Mouse (Mus musculus): ENCODE measurements around the gene Unc45b.
A peak's percentile ranks its signal among the peaks of the same experiment; 100 is the strongest.

Gene Unc45b

DNA sequence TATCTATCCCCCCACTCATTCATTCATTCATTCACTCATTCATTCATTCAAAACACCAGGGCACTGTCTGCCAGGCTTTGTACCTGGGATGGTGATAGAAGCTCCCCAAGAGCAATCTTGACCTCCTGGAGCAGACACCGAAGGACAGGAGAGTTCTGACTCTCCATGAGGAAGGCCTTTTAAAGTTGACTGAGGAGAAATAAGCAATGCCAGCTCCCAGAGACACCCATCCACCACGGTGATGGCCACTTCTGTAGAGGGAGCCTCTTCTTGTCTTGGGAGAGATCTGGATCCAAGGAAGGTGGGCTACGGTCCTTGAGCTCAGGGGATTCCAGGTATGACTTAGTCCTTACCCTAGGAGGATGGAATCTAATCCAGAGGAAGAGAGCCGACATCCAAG lies at the start of gene Unc45b:
Gene Unc45b, plus strand, starts transcription at position 301 of the 400 bp plus-strand sequence.
- no peak for DNase-seq (ENCODE audit: low spot score)

- no peak for DNase-seq (ENCODE audit: low spot score)
Measured at GRCm38 (mm10) chr11:82860759-82861158, 49.6 kb upstream of the Unc45b start.

DNA sequence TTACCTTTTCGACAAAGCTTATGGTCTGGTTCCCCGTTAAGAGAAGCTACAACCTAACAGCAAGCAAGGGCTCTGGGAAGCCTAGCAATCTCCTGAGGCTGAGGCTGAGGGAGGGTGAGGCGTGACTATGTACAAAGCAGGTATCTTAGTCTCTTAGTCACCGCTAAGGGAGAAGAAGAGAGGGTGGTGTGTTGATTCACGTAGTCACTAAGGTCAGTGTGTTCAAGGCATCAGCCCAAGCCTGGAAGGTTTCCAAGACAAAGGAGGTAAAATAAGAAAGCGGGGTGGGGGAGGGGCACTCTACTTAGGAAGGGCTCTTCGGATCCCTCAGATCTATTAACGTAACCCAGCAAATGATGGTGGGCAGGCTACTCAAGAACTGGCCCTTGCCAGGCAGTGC lies 48.8 kb upstream of the Unc45b start:
- no peak for DNase-seq (ENCODE audit: low spot score)

GRCm38 (mm10) chr11:82862638-82863037 lies 47.7 kb upstream of the Unc45b start:
- DNase-seq (ENCODE audit: low spot score): no peak

DNA sequence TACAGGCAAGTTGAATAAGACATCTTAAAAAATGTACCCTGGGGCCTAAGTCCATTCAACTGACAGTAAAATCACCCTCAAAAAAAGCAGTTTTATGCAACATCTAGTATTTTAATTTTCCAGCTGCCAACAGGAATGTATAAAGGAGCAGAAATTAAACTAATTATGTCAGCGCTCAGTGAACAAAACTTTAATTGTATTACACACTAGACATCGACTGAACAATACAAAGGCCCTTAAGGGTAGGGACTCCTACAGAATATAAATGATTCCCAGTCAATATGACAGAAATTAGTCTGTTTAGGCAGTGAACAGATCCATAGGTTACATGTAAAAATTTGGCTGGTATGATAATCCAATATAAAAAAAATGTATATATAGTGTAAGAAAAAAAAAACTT lies 47.3 kb upstream of the Unc45b start:
- DNase-seq (ENCODE audit: low spot score): no peak

DNA sequence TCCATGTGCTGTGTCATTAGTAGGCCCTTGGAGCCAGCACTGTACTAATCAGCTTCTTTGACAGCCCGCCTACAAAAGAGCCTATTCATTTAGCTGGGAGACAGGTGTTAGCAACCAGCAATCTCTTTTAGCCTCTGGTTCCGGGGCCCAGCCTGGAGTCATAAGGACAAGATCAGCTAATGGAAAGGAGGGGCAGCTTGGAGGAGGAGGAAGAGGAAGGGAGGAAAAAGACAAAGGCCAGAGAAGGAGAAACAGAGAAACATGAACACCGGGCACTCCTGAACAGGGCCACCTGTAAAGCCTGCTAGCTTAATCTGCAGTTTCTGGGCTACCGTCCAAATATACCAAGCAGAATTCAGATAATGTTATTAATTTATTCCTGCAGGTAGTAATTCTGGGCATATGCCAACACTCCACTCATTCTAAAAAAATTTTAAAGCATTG lies 46.8 kb upstream of the Unc45b start:
- no peak for DNase-seq (ENCODE audit: low spot score)

DNA sequence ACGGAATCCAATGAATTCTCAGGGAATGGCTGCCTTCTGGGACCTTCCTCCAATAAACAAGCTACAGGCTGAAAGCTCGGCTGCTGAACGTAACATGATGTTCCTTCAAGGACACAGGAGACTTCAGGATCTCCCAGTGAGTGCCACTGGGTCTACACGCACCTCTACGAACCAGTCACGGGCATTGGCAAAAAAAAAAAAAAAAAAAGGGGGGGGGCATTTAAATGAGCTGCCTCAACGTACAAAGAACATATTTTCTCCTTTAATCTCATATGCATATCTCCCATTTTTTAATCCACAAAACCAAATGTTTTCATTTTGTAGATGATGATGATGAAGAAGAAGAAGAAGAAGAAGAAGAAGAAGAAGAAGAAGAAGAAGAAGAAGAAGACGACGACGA lies 44.4 kb upstream of the Unc45b start:
- DNase-seq (ENCODE audit: low spot score): no peak

DNA sequence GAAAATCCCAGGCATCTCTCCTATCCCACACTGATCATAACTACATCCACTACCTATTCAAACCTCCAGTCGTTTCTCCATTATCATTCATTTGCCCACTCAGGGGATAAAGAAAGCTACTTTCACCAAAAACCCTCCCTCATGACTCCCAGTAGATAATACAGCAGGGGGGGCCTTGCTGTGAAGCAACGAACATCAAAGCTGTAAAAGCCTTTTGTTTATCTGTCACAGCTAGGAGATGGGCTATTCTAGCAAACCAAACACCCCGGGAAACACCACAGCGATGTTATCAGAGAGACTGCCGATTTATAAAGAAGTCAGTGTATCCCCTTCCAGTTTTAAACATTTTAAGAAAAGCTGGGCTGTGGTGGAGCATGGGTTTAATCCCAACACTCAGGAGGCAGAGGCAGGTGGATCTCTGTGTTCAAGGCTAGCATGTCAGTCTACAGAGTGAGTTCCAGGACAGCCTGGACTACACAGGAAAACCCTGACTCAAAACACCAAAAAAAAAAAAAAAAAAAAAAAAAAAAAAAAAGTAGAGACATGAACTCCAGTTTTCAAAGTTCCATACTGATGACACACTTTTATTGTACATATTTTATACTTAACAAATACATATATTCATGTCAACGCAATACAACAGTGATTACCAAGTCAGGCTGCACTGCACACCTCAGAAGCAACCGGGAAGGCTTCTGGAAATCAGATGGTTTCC lies 43.3 kb upstream of the Unc45b start:
- DNase-seq (ENCODE audit: low spot score): no peak

GRCm38 (mm10) chr11:82867956-82868355 lies 42.4 kb upstream of the Unc45b start:
- no peak for DNase-seq (ENCODE audit: low spot score)

GRCm38 (mm10) chr11:82869506-82870172 lies 40.7 kb upstream of the Unc45b start:
- no peak for DNase-seq (ENCODE audit: low spot score)

GRCm38 (mm10) chr11:82870173-82871030 lies 39.9 kb upstream of the Unc45b start:
- peak; percentile 67 for DNase-seq (ENCODE audit: low spot score)

GRCm38 (mm10) chr11:82871031-82871446 lies 39.3 kb upstream of the Unc45b start, which contains the start of gene Rffl:
Gene Rffl, minus strand, starts transcription at chr11:82871210.
- DNase-seq (ENCODE audit: low spot score): peak; percentile 96

DNA sequence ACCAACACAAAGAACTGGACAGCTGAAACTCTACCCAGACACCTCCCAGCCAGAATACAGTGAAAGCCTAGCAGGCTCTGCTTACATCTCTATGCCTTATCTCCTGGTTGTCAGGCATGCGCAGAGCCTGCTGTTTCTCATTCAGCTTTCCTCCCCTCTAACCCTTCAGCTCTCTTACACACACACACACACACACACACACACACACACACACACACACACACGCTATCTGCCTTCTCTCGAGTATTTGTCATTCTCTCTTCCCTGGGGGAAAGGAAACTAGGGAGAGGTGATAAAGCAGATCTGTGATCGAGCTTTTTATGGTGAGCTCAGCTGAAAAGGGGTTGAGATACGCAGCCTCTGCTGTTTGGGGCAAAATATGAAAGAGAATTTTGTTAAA lies 35.4 kb upstream of the Unc45b start:
- DNase-seq (ENCODE audit: low spot score): no peak

DNA sequence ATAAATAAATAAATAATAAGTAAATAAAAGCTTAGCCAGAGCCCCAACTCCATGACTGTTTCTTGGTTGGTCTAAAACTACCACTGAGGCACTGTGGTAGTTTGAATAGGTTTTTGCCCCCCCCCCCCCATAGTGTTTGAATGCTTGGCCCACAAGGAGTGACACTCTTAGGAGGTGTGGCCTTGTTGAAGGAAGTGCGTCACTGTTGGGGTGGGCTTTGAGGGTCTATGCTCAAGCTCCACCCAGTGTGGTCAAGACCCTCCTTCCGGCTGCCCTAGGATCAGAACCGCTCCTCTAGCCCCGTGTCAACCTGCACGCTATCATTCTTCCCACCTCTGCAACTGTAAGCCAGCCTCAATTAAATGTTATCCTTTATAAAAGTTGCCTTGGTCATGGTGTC lies 34.7 kb upstream of the Unc45b start:
- DNase-seq (ENCODE audit: low spot score): no peak

DNA sequence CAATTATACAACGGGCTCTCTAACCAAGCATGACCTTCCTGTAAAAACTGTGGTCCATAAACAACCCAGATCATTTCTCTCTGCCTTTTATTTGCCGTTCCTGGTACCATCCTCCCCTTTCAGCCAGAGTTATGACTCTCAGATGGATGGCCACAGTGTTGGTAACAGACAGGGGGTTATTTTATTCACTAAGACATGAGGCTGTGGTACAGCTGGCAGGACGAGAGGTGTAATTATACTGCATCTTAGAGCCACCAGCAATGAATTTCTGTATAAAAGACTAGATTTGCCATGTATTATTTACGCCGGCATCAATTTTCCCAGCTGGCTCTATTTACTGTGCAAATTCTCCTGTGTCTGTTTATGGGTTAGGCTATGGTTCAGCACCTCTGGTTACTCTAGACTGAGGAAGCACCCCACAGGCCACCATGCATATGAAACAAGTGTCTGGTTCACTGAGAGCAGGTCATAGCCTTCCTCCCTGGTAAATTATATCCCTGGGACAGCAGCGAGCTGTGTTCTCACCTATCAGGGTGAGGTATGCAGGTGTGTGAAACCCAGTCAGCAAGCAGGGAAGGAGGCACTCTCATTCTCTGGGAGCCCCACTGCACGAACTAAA lies 32.5 kb upstream of the Unc45b start:
- DNase-seq (ENCODE audit: low spot score): no peak

- no peak for DNase-seq (ENCODE audit: low spot score)
Measured at GRCm38 (mm10) chr11:82883180-82883579, 27.2 kb upstream of the Unc45b start.

GRCm38 (mm10) chr11:82886559-82886958 lies 23.8 kb upstream of the Unc45b start:
- DNase-seq (ENCODE audit: low spot score): no peak

GRCm38 (mm10) chr11:82888491-82888946 lies 21.8 kb upstream of the Unc45b start:
- DNase-seq (ENCODE audit: low spot score): peak; percentile 18

- DNase-seq (ENCODE audit: low spot score): no peak
Measured at GRCm38 (mm10) chr11:82889524-82890341, 20.6 kb upstream of the Unc45b start.

GRCm38 (mm10) chr11:82890342-82890762 lies 20.0 kb upstream of the Unc45b start, which contains the start of gene Rad51d:
Gene Rad51d, minus strand, starts transcription at chr11:82890614.
- DNase-seq (ENCODE audit: low spot score): peak; percentile 94

DNA sequence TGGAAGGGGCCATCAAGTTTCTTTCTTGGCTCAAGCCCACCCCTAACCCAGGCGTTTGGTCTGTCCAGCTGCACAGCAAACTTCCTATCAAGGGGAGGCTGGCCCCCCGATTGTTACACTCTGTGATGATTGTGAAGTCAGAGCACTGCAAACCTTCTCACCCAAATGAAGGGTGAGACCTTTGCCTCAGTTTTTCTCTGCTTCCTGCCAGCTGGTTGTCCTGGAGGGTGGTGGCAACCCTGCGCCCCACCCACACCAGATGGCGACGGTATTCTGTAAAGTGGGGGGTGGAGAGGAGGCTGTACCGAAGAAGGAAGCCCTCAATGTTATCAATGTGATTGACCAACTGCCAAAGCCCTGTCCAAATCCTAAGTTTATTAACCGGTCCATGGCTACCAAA lies 18.4 kb upstream of the Unc45b start, which contains the start of gene Fndc8:
Gene Fndc8, plus strand, starts transcription at position 189 of the 400 bp plus-strand sequence.
- DNase-seq (ENCODE audit: low spot score): no peak
